Mouse (Mus musculus) bone marrow, adult 2 months (tissue): ENCODE results near the gene Cdh16.

Source experiments
- CTCF ChIP-seq: fragments of 200-500 bp; IDR thresholded peaks from 2 replicates; pipeline ENCODE4 v1.5.1; 2011; ENCODE audit warnings: low read length, control low read depth; ENCODE audit not compliant: control insufficient read depth, insufficient read depth
- POLR2A ChIP-seq: fragments of 200-500 bp; IDR thresholded peaks from 2 replicates; pipeline ENCODE4 v1.6.1; 2011; ENCODE audit warnings: low read depth, mild to moderate bottlenecking, control low read depth, low read length, borderline replicate concordance; ENCODE audit not compliant: control insufficient read depth

- no peak for TF ChIP-seq CTCF
- no peak for TF ChIP-seq POLR2A
Observed at GRCm38 (mm10) chr8:104642324-104642654, 18.1 kb upstream of the Cdh16 start.
